Mouse (Mus musculus) adrenal gland, postnatal 4 days (tissue): Measurements from ENCODE around the gene Sema3g. TPM values are rescaled to one million over a fixed set of nuclear protein-coding genes. Genes with fewer than 3 reads are reported as not detected.

Experiments used
- DNase-seq, 2 experiments: peaks; one replicate each; pipeline ENCODE4 v3.0.0; 2021 to 2022; ENCODE audit warnings: low spot score in 2 of 2, mixed read lengths in 2 of 2
- total RNA-seq, 2 experiments: library from RNA; stranded (reverse); gene quantifications; 2 replicates each; pipeline ENCODE4 v1.2.3; 2021

Sema3g gene
- total RNA-seq, 2 experiments from 2014 or later: 12.6 to 20.0 TPM

GRCm38 (mm10) chr14:31269456-31270100, 51.9 kb downstream of the Sema3g start:
- DNase-seq: no peak

- DNase-seq: no peak
These were observed 53.5 kb downstream of the Sema3g start for GRCm38 (mm10) chr14:31271121-31271520.

GRCm38 (mm10) chr14:31272164-31272563, 54.5 kb downstream of the Sema3g start:
- peak; percentile 63 to 64 for DNase-seq

Other genes starting within 250 kb of the Sema3g start
- 10 to 100 TPM; 66.0 to 67.0 TPM for gene Glt8d1, start 216.5 kb upstream of the Sema3g start, total RNA-seq
- 100 to 1,000 TPM; 232 to 265 TPM for gene Spcs1, start 216.2 kb upstream of the Sema3g start, total RNA-seq
- 10 to 100 TPM; 71.4 to 77.5 TPM for gene Pbrm1, start 198.7 kb upstream of the Sema3g start, total RNA-seq
- 10 to 100 TPM; 85.6 to 98.0 TPM for gene Gnl3, start 198.7 kb upstream of the Sema3g start, total RNA-seq
- gene Smim4, start 88.9 kb upstream of the Sema3g start, total RNA-seq: 10 to 100 TPM; 62.0 to 76.4 TPM
- gene Nt5dc2, start 86.8 kb upstream of the Sema3g start, total RNA-seq: 10 to 100 TPM; 82.1 to 84.4 TPM
- 100 to 1,000 TPM in 1 of 2 experiments, 10 to 100 TPM in 1; 94.1 to 101 TPM for gene Stab1, start 49.2 kb upstream of the Sema3g start, total RNA-seq
- gene Tnnc1, start 9.5 kb upstream of the Sema3g start, total RNA-seq: 10 to 100 TPM in 1 of 2 experiments, 1 to 10 TPM in 1; 5.0 to 13.9 TPM
- 100 to 1,000 TPM; 496 to 522 TPM for gene Nisch, start 914 bp upstream of the Sema3g start, total RNA-seq
- gene Phf7, start 33.5 kb downstream of the Sema3g start, total RNA-seq: 10 to 100 TPM; 12.4 to 12.6 TPM
- 10 to 100 TPM; 82.9 to 83.7 TPM for gene Bap1, start 33.6 kb downstream of the Sema3g start, total RNA-seq
- 1 to 10 TPM; 2.4 to 3.2 TPM for gene Dnah1, start 106.0 kb downstream of the Sema3g start, total RNA-seq
- gene Capn7, start 118.8 kb downstream of the Sema3g start, total RNA-seq: 10 to 100 TPM; 47.0 to 53.0 TPM
- 100 to 1,000 TPM; 136 to 140 TPM for gene Sh3bp5, start 218.2 kb downstream of the Sema3g start, total RNA-seq